Mouse (Mus musculus) embryonic facial prominence, embryonic 11.5 days (tissue): ENCODE results near the gene Cltb. TPM values are rescaled to one million over a fixed set of nuclear protein-coding genes. Genes with fewer than 3 reads are reported as not detected.

Experiments
- ATAC-seq: fragments of 200-750 bp; cut with Nextera tagmentation; replicated peaks from 2 replicates; pipeline ENCODE4 v1.8.0; 2017; ENCODE audit warnings: low read depth; ENCODE audit not compliant: insufficient number of reproducible peaks, low FRiP score, low TSS enrichment
- DNase-seq: peaks from one replicate; pipeline ENCODE4 v3.0.0-alpha.2; 2015; ENCODE audit warnings: low spot score
- H3K27ac ChIP-seq: fragments of 300-500 bp; sonication (generic); replicated peaks from 2 replicates; pipeline ENCODE4 v1.5.1; 2014; ENCODE audit warnings: mild to moderate bottlenecking, low read depth, low read length, control low read depth
- H3K27me3 ChIP-seq: fragments of 300-500 bp; sonication (generic); 2 replicates; pipeline ENCODE4 v1.6.1; 2014; ENCODE audit warnings: mild to moderate bottlenecking, low read length, moderate library complexity, mixed read lengths; ENCODE audit not compliant: control insufficient read depth, insufficient read depth
- H3K36me3 ChIP-seq: fragments of 300-500 bp; sonication (generic); replicated peaks from 2 replicates; pipeline ENCODE4 v1.6.1; 2014; ENCODE audit warnings: low read depth, mild to moderate bottlenecking, low read length, moderate library complexity, mixed read lengths; ENCODE audit not compliant: control insufficient read depth, insufficient read depth
- H3K4me1 ChIP-seq: fragments of 300-500 bp; sonication (generic); 2 replicates; pipeline ENCODE4 v1.6.1; 2014; ENCODE audit warnings: low read length, mixed read lengths; ENCODE audit not compliant: control insufficient read depth, insufficient read depth
- H3K4me2 ChIP-seq: fragments of 300-500 bp; sonication (generic); 2 replicates; pipeline ENCODE4 v1.6.1; 2014; ENCODE audit warnings: low read depth, mild to moderate bottlenecking, control low read depth, low read length, moderate library complexity
- H3K4me3 ChIP-seq: fragments of 300-500 bp; sonication (generic); 2 replicates; pipeline ENCODE4 v1.5.1; 2014; ENCODE audit warnings: low read depth, low read length, control low read depth
- H3K9ac ChIP-seq: fragments of 300-500 bp; sonication (generic); replicated peaks from 2 replicates; pipeline ENCODE4 v1.6.1; 2014; ENCODE audit warnings: mild to moderate bottlenecking, control low read depth, low read length
- H3K9me3 ChIP-seq: fragments of 300-500 bp; sonication (generic); replicated peaks from 2 replicates; pipeline ENCODE4 v1.6.1; 2016; ENCODE audit warnings: mild to moderate bottlenecking, low read length, inconsistent platforms, mixed read lengths; ENCODE audit not compliant: control insufficient read depth
- WGBS: fragments of 180-500 bp; shearing (Covaris S2); extraction: QIAGEN DNeasy Blood & Tissue Kit; methylation state at CpG from one replicate; pipeline ENCODE4 v1.1.7; 2014; 5-methylcytosine and 5-hydroxymethylcytosine counted together
- microRNA-seq: library from miRNA; unstranded; fragments of <30 nt; microRNA quantifications from one replicate; pipeline ENCODE4, GENCODE M21; 2016; ENCODE audit warnings: borderline number of aligned reads
- polyA plus RNA-seq: library from polyadenylated mRNA; unstranded; fragments of >200 nt; fragmentation: Nextera tagmentation; extraction: Ambion mirVana; gene quantifications from 2 replicates; pipeline ENCODE4 v1.2.1, GENCODE M21; 2014

Cltb gene
- polyA plus RNA-seq, 1 experiment from 2014 or later = 19.4 TPM

DNA sequence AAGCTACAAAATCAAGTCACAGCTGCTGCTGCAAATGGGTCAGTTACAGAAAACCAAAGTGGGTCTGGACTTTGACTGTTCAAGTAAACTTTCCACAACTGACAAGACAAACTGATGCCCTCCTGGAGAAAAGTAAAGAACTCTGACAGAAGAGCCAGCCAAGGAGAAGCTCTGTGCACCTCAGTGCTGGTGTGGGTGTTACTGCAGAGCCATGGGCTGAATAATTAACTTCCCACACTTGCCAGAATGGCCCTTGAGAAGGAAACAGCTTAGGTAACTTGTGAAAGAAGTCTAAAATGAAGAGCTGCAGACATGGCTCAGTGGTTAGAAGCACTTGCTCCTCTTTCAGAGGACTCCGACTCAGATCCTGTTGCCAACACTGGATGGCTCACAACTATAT, 53.5 kb downstream of the Cltb start:
- DNase-seq (no peak), ATAC-seq (no peak)
- peaks cover 4% of the 10 kb centered on the region for H3K36me3 ChIP-seq
- H3K9ac ChIP-seq = no peak overlapping the region
- no peaks in the 10 kb centered on the region for H3K9me3 ChIP-seq
- H3K27me3 ChIP-seq = no peaks in the 10 kb centered on the region
- H3K4me2 ChIP-seq = no peak overlapping the region
- H3K4me3 ChIP-seq = no peak overlapping the region
- H3K4me1 ChIP-seq = no peaks in the 10 kb centered on the region
- 86% methylated on average over 1 of the region's 1 CpGs for WGBS
- no peak overlapping the region for H3K27ac ChIP-seq

DNA sequence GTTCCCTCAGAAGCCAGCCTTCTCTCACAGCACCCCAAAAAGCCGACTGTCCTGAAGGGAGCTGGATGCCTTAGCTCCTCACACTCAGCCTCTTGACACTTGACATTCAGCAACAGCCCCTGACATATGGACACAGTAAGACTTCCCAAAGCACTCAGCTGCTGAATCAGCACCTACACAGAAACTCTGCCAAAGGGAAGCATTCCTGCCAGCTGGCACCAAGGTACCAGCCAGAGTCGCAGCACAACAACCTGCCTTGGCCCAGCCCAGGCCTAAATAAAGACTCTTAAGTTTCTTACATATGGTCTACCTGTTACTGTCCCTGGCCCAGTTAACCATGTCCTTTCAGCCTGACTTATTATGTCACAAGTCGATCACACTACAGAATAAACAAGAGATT, 54.3 kb downstream of the Cltb start:
- Histone ChIP-seq H3K9me3 (no peaks in the 10 kb centered on the region), H3K4me1 (no peaks in the 10 kb centered on the region), H3K27ac (no peak overlapping the region), H3K27me3 (no peaks in the 10 kb centered on the region), H3K4me3 (no peak overlapping the region), H3K4me2 (no peak overlapping the region), H3K9ac (no peak overlapping the region), H3K36me3 (peaks cover 4% of the 10 kb centered on the region)
- DNase-seq (no peak), ATAC-seq (no peak)
- 95% methylated on average over 3 of the region's 3 CpGs for WGBS

DNA sequence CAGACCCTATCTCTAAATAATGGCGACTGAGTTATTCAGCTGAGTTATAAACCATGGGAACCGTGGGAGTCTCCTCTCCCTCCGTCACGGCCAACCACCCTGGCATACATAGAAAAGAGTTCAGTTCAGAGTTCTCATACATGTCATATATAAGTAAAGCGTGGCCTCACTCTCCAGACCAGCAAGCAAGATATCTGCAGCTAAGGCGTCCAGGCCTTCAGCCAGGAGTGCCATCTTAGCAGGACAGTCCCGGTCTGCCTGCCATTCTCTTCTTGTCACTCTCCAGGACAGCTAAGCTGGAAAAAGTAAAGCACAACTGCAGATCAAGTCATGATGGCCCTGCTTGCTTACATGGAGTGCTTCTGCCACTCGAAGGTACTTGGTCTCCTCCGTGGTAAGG, 55.0 kb downstream of the Cltb start:
- Histone ChIP-seq H3K36me3 (peaks cover 4% of the 10 kb centered on the region), H3K4me1 (no peaks in the 10 kb centered on the region), H3K9ac (no peak overlapping the region), H3K4me2 (no peak overlapping the region), H3K4me3 (no peak overlapping the region), H3K9me3 (no peaks in the 10 kb centered on the region), H3K27ac (no peak overlapping the region), H3K27me3 (no peaks in the 10 kb centered on the region)
- no peak for DNase-seq
- 89% methylated on average over 9 of the region's 9 CpGs for WGBS
- no peak for ATAC-seq

- DNase-seq = no peak
- Histone ChIP-seq H3K27me3 (no peaks in the 10 kb centered on the region), H3K9ac (no peak overlapping the region), H3K4me2 (no peak overlapping the region), H3K9me3 (no peaks in the 10 kb centered on the region), H3K27ac (no peak overlapping the region), H3K4me1 (no peaks in the 10 kb centered on the region), H3K4me3 (no peak overlapping the region), H3K36me3 (no peaks in the 10 kb centered on the region; the same call in 1 of the 2 replicates)
- WGBS = 89% methylated on average over 7 of the region's 7 CpGs
- no peak for ATAC-seq
These were observed 63.1 kb downstream of the Cltb start for GRCm38 (mm10) chr13:54548036-54548435.

Small RNA genes lying within 50 kb of the gene (microRNA-seq; reads per million reads assigned to microRNA genes)
- gene Gm24195 = not detected

Other genes starting within 250 kb of the Cltb start
- gene Cplx2, start 240.0 kb downstream of the Cltb start, polyA plus RNA-seq = 6.9 and 7.4 TPM in 2 replicates
- gene Thoc3, start 142.5 kb downstream of the Cltb start, polyA plus RNA-seq = 160 and 161 TPM in 2 replicates
- 22.5 and 23.6 TPM in 2 replicates for gene Simc1, start 107.6 kb downstream of the Cltb start, polyA plus RNA-seq
- gene 4833439L19Rik, start 45.9 kb downstream of the Cltb start, polyA plus RNA-seq = 188 and 204 TPM in 2 replicates
- gene Arl10, start 36.3 kb downstream of the Cltb start, polyA plus RNA-seq = 24.9 and 26.0 TPM in 2 replicates
- gene Nop16, start 21.3 kb downstream of the Cltb start, polyA plus RNA-seq = 72.5 and 75.1 TPM in 2 replicates
- gene Higd2a, start 21.1 kb downstream of the Cltb start, polyA plus RNA-seq = 154 and 168 TPM in 2 replicates
- gene Faf2, start 10.4 kb upstream of the Cltb start, polyA plus RNA-seq = 89.2 and 96.9 TPM in 2 replicates
- 65.0 and 66.6 TPM in 2 replicates for gene Rnf44, start 82.6 kb upstream of the Cltb start, polyA plus RNA-seq
- gene Cdhr2, start 90.1 kb upstream of the Cltb start, polyA plus RNA-seq = not detected in 2 replicates
- 3.0 and 3.4 TPM in 2 replicates for gene Gprin1, start 138.5 kb upstream of the Cltb start, polyA plus RNA-seq
- 0.36 and 0.46 TPM in 2 replicates for gene Sncb, start 155.3 kb upstream of the Cltb start, polyA plus RNA-seq
- gene Eif4e1b, start 172.7 kb upstream of the Cltb start, polyA plus RNA-seq = not detected in 2 replicates
- gene Tspan17, start 178.0 kb upstream of the Cltb start, polyA plus RNA-seq = 6.7 and 8.5 TPM in 2 replicates